Comparison of ENCODE assay signal across 9 mouse cellular contexts in the genomic region with DNA sequence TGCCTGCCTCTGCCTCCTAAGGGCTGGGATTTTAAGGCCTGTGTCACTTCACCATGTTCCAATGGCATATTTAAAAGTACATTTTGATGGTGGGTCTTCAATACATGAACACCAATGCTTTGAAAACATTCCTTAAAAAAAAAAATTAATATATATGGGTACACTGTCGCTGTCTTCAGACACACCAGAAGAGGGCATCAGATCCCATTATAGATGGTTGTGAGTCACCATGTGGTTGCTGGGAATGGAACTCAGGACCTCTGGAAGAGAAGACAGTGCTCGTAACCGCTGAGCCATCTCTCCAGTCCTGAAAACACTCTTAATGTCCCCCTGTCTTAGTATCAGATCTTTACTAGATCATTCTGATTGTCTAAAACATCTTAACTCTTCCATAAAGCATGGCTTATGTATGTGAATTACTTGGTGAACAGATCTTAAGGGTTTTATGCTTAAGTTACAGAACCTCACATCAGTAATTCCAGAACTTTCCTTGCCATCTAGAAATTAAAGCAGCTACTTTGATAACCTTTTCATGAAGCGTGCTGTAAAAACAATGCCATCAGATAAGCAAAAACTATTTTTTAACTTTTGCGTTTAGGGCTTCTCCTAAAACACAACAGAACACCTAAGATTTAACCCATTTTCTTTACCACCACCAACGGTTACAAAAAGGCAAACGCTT. TPM values are rescaled to one million over a fixed set of nuclear protein-coding genes. Genes with fewer than 3 reads are reported as not detected.
DNase-seq lines count a peak whose midpoint lies in the region; ATAC-seq and TF ChIP-seq lines count a peak whose summit lies in the region.
"Had no signal": no experiment of that assay in that cellular context is flagged by ENCODE, and none has a peak within 500 bp of the region (broad histone marks: within the 10 kb centered on the region; RNA-seq: fewer than 3 reads in every experiment).

No protein-coding gene starts in this region.

- peak overlapping the region; percentile 98 for H3K27ac ChIP-seq in heart, embryonic 13.5 days (replicated peaks)
- peak overlapping the region; percentile 94; the same call in 1 of the 2 replicates for H3K27ac ChIP-seq in ES-E14 (ENCODE audit: insufficient read depth, low read depth, low read length, poor library complexity, severe bottlenecking)
- H3K27ac ChIP-seq in heart, postnatal 0 days (ENCODE audit: low read depth): peak overlapping the region; percentile 98
- H3K27ac ChIP-seq in midbrain, embryonic 10.5 days (replicated peaks): peak overlapping the region; percentile 99

- TF ChIP-seq EP300 in heart, postnatal 0 days (IDR thresholded peaks at IDR 0.05; ENCODE audit: low read depth): no peak

- ATAC-seq in heart, embryonic 13.5 days (ENCODE audit: extremely low read depth, insufficient number of reproducible peaks, low FRiP score, low TSS enrichment): no peak
- ATAC-seq in heart, postnatal 0 days (ENCODE audit: insufficient read depth, low read depth): no peak

- H3K36me3 ChIP-seq in heart, embryonic 13.5 days: peaks cover 32% of the 10 kb centered on the region
- H3K36me3 ChIP-seq in ES-E14 (ENCODE audit: control insufficient read depth, insufficient read depth, low read length, poor library complexity, severe bottlenecking): peaks cover 12% of the 10 kb centered on the region
- H3K36me3 ChIP-seq in heart, postnatal 0 days (replicated peaks; ENCODE audit: control insufficient read depth, insufficient read depth, low read length): peaks cover 22% of the 10 kb centered on the region
- peaks cover 42% of the 10 kb centered on the region for H3K36me3 ChIP-seq in midbrain, embryonic 10.5 days

- H3K4me3 ChIP-seq in heart, embryonic 13.5 days: peak overlapping the region; percentile 99
- H3K4me3 ChIP-seq in ES-E14 (ENCODE audit: insufficient read depth in 1 of 2, low read depth in 1 of 2, low read length in 2 of 2, poor library complexity in 1 of 2, severe bottlenecking in 1 of 2): peak overlapping the region; percentile 85 to 98
- peak overlapping the region; percentile 94 for H3K4me3 ChIP-seq in heart, postnatal 0 days (ENCODE audit: low read depth, low read length)
- H3K4me3 ChIP-seq in midbrain, embryonic 10.5 days: peak overlapping the region; percentile 88

- no peaks in the 10 kb centered on the region for H3K9me3 ChIP-seq in heart, embryonic 13.5 days
- H3K9me3 ChIP-seq in ES-E14 (ENCODE audit: control insufficient read depth, insufficient read depth, low read depth, low read length): no peaks in the 10 kb centered on the region
- no peaks in the 10 kb centered on the region for H3K9me3 ChIP-seq in heart, postnatal 0 days (replicated peaks; ENCODE audit: control insufficient read depth, low read length)
- H3K9me3 ChIP-seq in midbrain, embryonic 10.5 days (replicated peaks): no peaks in the 10 kb centered on the region

- H3K27me3 ChIP-seq in heart, embryonic 13.5 days (replicated peaks): no peaks in the 10 kb centered on the region
- no peaks in the 10 kb centered on the region for H3K27me3 ChIP-seq in heart, postnatal 0 days (ENCODE audit: control insufficient read depth, insufficient read depth, low read length)
- no peaks in the 10 kb centered on the region for H3K27me3 ChIP-seq in midbrain, embryonic 10.5 days (ENCODE audit: low read depth, poor library complexity, severe bottlenecking)

- in situ Hi-C loops in ES-E14 (cut with MboI; ENCODE audit: low sequenced_read_pairs in 2 of 2, unreplicated experiment in 2 of 2): no loop called here

- no peak for TF ChIP-seq CTCF in heart, postnatal 0 days (IDR thresholded peaks at IDR 0.05; ENCODE audit: low read depth)

- peaks cover 39% of the 10 kb centered on the region for H3K4me1 ChIP-seq in heart, embryonic 13.5 days
- H3K4me1 ChIP-seq in ES-E14 (ENCODE audit: control insufficient read depth in 2 of 2, insufficient read depth in 2 of 2, low read length in 2 of 2, poor library complexity in 1 of 2): peaks cover 4 to 14% of the 10 kb centered on the region in 2 experiments
- peaks cover 25% of the 10 kb centered on the region for H3K4me1 ChIP-seq in heart, postnatal 0 days (ENCODE audit: control insufficient read depth, insufficient read depth)
- H3K4me1 ChIP-seq in midbrain, embryonic 10.5 days: peaks cover 33% of the 10 kb centered on the region

- intact Hi-C loops in heart, postnatal 14 days (cut with DNase I): loop anchor here (1.0 to 10.0 kb wide), 4 partner anchors 69 to 294 kb away; no protein-coding TSS in a partner anchor

- WGBS in heart, embryonic 13.5 days: 34% methylated on average over 7 of the region's 7 CpGs
- WGBS in heart, postnatal 0 days: 31% methylated on average over 7 of the region's 7 CpGs
- WGBS in midbrain, embryonic 10.5 days: 42% methylated on average over 7 of the region's 7 CpGs

- DNase-seq in heart, postnatal 14 days: no peak
- no peak for DNase-seq in ES-E14 (ENCODE audit: low read depth, low spot score)
- DNase-seq in heart, postnatal 0 days (ENCODE audit: low spot score): no peak
- no peak for DNase-seq in midbrain, embryonic 10.5 days (ENCODE audit: low spot score)
- DNase-seq in urinary bladder, adult 18-20 months (ENCODE audit: low spot score in 2 of 2): no peak
- no peak for DNase-seq in MN1 (ENCODE audit: low spot score)
- DNase-seq in right cerebral cortex, postnatal 36 days (ENCODE audit: low spot score in 2 of 2): no peak
- DNase-seq: right cerebral cortex, adult 18-20 months had no signal

- peak overlapping the region; percentile 79 for H3K4me2 ChIP-seq in heart, embryonic 13.5 days
- H3K4me2 ChIP-seq in heart, postnatal 0 days (ENCODE audit: low read depth, low read length): peak overlapping the region; percentile 75

- H3K9ac ChIP-seq in heart, embryonic 13.5 days: peak overlapping the region; percentile 100
- H3K9ac ChIP-seq in ES-E14 (ENCODE audit: insufficient read depth, low read depth, low read length, poor library complexity, severe bottlenecking): peak overlapping the region; percentile 99
- H3K9ac ChIP-seq in heart, postnatal 0 days (replicated peaks; ENCODE audit: low read depth, low read length): peak overlapping the region; percentile 99

TF ChIP-seq in ES-E14, 5 proteins besides CTCF, POLR2A, EP300 and RAD21:
- TF ChIP-seq CHD2 (IDR thresholded peaks at IDR 0.05; ENCODE audit: low read depth, low read length) (no peak), MAFK (IDR thresholded peaks at IDR 0.05; ENCODE audit: insufficient read depth, low read depth, low read length) (no peak), ZNF384 (IDR thresholded peaks at IDR 0.05; ENCODE audit: low read depth, low read length) (no peak), ZC3H11A (IDR thresholded peaks at IDR 0.05; ENCODE audit: borderline replicate concordance, low read depth, low read length) (no peak), HCFC1 (IDR thresholded peaks at IDR 0.05; ENCODE audit: borderline replicate concordance, insufficient read depth, low read length) (no peak)
TF ChIP-seq in ES-E14: peak in this region for 0.

RNA-seq across cellular contexts. Expression of gene Zfp706, which starts 1.6 kb away (rescaled TPM):
- polyA plus RNA-seq in heart, embryonic 13.5 days (2015; fragmentation: Nextera tagmentation; extraction: Ambion mirVana): 426 and 458 TPM in 2 replicates
- 100 to 1,000 TPM; 194 to 211 TPM for total RNA-seq in heart, postnatal 14 days (2021)
- 23.6 and 65.1 TPM in 2 replicates for total RNA-seq in ES-E14 (2012; rRNA removed)
- 36.9 and 48.7 TPM in 2 replicates for total RNA-seq in heart, postnatal 0 days (2014; rRNA removed; ENCODE audit: low replicate concordance)
- 541 and 578 TPM in 2 replicates for polyA plus RNA-seq in heart, postnatal 0 days (2015; fragmentation: Nextera tagmentation; extraction: Ambion mirVana)
- 479 and 502 TPM in 2 replicates for polyA plus RNA-seq in midbrain, embryonic 10.5 days (2016; fragmentation: Nextera tagmentation; extraction: Ambion mirVana)
